Mouse (Mus musculus) embryo, embryonic 11 days (tissue): Measurements from ENCODE around the gene Tha1.

Experiments
- DNase-seq: peaks from one replicate; pipeline ENCODE4 v3.0.0-alpha.2; 2015

Gene Tha1

DNA sequence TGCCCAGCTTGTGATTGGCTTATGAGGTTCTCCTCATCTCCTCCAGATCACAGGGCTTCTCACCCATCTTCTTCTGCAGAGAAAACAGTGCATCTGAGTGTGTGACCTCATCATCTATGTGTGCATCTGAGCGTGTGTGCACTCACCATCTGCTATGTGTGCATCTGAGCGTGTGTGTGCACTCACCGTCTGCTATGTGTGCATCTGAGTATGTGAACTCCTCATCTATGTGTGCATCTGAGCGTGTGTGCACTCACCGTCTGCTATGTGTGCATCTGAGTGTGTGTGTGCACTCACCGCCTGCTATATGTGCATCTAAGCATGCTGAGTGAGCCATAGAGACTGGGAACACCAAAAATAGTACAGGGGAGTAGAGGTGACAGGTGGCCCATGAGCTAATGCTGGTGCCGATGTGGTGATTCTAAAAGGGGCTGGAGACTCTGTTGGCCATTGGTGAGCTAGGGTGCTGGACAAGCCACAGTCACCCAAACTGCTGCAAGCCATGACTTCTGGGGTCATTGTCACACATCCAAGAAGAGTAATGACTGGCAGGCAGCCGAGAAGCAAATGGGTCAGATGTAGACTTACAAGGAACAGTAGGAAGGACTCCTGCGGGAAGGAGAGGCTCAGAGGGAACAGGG is 7.2 kb upstream of the Tha1 start:
- no peak for DNase-seq

DNA sequence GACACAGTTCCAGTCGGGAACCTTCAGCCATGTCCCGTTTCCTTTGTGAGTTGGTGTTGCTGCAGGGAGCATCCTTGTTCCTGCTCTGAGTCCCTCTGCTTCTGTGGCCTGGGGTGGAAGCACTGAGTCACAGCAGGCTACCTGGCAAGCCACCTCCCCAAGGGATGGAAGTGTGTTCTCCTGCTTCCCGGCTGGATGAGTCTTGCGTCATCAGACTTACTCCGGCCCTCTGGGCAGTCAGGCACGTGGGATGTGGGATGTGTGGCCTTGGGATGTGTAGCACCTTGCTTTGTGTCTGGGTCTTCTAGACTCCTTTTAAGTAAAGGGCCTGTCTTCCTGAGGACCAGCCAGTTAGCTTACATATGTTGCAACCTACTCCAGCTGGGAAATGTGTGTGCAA is 6.4 kb upstream of the Tha1 start:
- DNase-seq: no peak

DNA sequence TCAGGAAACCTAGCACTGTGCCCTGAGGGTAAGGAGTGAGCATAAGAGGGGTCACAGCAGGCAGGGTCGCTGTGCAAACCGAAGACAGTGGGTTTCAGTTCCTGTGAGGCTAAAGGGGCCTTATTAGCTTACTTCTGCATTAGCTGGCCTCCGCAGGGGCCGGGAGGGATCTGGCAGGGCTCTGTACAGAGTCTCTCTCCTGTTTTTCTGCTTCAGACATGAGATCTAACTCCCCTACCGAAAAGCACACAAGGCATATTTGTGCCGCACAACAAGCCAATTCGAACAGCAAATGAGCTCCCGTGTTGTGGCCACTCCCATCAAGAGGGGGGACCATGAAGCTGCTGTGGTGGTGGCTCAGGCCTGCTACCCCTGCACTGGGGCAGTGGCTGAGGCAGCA is 5.6 kb upstream of the Tha1 start:
- no peak for DNase-seq

DNA sequence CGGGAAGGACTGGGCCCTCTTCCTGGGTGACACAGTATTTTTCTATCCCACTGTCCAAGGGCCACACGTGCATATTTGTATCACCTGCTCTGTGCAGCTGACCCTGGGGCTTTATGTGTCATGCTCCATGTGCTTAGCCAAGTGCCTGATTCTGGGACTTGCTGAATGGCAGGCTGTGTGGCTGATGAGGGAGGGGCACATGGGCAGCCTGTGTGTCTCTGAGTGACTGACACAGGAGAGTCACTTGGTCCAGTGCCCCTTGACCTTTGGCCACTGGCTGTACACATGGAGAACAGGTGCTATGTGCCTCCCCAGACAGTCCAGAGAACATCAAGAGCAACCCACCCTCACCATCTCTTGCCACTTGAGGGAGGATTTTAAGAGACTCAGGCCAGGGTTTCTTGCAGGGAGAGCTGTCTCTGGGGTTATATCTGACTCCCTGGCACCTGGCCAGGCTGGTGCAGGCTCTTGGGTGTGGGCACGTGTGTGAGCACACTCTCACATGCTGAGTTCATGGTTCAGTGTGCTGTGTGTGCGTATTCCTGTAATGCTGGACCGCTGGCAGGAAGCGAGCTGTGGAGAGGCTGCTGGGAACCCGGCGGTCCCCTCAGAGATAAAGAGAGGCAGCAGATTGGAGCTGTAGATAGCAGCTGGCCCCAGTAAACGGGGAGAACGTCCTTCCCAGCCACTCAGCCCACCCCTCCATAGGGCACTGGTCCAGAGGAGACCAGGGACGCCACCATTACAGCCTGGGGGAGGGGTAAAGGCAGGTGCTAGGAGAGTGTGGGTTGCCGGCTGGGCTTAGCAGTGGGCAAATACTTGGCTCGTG is 4.8 kb upstream of the Tha1 start:
- no peak for DNase-seq

DNA sequence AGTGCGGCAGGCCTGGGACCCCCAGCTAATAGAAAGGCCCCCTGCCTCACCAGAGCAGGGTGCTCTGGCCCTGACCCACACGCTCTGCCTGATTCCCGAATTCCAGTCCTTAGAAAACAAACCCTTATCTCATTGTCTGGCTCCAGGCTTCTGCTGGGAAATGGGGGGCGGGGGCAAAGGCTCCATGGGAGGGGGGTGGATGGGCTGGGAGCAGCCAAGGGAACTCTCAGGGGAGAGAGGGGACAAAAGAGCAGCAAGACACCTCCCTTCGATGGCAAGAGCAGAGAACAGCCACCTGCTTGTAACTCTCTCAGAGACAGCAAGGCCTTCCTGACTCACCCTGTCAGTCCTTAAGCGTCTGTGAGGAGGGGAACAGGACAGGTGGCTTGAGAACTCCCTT is 2.4 kb upstream of the Tha1 start:
- DNase-seq: no peak

DNA sequence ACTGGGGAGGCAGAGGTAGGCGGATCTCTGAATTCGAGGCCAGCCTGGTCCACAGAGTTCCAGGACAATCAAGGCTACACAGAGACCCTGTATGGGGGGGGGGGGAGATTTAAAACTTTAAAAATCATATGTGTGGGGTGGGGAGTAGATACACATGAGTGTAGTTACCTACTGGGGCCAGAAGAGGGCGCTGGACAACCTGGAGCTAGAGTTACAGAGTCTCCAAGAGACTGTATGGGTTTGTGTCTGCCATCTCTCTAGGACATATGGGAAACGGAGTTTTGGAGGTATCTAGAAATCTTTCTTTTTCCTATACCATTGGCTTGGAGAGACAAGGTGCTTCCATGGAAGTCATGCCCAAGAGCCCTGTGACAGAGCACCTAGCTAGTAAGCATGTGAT is 1.1 kb upstream of the Tha1 start:
- no peak for DNase-seq

DNA sequence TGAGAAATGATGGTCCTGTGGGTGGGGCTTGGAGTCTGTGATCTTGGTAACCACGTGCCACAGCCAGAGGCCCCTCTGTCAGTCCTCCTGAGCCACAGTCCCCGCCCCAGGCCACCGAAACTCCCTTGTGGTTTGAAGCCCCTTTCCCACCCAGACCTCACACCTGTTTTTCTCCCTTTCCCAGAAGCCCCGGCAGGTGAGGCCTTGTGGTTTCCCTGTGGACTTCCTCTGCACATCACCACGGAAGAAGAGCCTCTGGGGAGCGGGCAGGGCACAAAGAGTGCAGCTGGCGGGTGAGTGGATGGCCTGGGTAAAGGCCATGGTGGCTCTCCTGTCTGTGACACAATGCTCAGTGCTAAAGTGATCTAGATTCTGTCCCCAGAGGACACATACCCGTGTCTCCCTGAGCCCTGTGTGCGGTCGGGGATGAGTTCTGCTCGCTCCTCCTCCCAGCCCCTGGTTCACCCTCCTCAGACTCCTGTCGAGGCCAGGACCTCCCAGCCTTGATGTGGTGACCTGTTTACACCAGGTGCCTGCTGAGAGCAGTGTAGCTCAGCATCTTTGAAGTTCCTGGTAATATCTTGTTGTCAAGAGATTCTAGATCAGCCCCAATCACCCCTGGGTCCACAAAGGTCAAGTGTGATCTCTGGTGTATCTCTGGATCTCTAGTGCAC is 1.2 kb downstream of the Tha1 start:
- no peak for DNase-seq

DNA sequence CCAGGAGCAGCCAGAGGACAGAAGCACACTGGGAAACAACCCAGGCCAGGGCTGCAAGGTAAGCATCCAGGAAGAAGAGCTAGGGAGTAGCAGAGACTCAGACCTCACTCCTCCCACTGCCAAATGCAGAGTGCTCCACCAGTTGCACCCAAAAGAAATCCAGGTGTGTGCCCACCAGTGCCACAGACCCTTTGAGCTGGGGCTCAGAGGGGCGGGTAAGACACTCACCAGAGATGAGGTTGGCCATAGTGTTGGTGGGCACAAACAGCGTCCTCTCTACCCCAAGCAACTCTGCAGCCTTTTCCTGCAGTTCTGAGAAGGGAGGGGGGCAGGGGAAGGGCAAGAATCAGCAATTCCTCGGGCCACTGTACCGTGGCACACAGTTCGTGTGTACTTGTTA is 1.9 kb downstream of the Tha1 start:
- no peak for DNase-seq

DNA sequence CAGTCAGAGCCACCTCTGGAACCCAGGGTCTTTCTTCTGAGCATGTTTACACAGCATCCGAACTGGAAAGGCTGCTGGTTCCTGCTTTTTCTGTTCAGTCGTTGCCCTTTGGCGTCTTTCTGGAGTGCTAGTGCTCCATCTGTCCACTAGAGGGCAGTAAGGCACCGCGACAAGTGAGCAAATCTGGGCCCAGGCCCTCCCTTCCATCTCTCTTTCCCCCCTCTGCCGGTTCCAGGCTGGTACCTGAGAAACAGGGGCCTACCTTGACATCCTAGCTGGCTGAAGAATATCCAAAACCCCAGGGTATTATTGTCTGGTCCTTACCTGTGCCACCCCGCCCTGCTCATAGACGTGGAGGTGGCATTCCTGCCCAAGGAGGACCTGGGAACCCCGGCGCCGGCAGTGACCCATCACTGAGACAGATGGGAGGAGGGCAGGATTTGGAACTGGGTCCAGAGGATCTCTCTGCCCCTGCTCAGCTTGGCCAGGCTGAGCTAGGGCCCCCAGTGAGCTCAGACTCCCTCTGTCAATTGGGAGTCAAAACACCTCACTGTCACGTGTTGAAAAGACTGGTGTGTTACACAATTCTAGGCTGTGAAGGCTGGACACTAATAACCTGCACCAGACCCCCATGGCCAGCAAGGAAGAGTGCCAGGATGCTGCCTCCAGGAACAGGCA is 2.5 kb downstream of the Tha1 start:
- peak; percentile 86 for DNase-seq

DNA sequence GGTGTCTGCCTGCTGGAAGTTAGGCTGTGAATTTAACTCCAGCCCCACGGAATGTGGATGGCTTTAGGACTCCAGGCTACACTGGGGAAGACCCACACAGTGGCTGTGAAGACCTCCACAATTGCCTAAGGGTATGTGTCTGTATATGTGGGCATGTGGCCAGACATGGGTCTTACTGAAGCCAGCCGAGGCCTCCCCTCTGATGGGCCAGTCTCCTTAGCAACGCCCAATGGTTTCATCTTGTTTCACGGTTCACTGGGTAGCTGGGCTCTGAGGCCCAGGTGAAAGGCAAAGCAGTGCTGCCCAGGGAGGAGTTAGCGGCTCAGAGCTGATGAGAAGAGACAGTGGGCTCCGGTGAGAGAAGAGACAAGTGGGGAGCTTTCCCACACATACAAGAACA is 7.3 kb downstream of the Tha1 start:
- peak; percentile 64 for DNase-seq

DNA sequence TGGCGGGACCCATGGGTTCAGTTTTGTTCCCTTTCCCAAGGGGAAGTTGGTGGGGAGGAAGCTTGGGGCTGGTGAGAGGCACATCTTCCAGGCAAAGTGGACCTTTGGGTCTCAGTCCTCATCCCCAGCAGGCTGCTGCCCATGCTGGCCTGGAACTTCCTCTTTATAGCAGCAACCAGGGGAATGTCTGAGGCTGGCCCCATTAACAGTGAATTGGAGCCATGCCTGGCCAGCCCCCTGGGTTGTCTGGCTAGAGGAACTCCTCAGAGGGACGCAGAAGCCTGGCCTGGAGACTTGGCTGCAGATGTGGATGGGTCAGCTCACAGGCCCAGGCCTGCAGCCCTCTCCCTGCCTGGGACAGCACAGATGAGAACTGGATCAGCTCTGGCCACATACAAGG is 8.5 kb downstream of the Tha1 start:
- no peak for DNase-seq

DNA sequence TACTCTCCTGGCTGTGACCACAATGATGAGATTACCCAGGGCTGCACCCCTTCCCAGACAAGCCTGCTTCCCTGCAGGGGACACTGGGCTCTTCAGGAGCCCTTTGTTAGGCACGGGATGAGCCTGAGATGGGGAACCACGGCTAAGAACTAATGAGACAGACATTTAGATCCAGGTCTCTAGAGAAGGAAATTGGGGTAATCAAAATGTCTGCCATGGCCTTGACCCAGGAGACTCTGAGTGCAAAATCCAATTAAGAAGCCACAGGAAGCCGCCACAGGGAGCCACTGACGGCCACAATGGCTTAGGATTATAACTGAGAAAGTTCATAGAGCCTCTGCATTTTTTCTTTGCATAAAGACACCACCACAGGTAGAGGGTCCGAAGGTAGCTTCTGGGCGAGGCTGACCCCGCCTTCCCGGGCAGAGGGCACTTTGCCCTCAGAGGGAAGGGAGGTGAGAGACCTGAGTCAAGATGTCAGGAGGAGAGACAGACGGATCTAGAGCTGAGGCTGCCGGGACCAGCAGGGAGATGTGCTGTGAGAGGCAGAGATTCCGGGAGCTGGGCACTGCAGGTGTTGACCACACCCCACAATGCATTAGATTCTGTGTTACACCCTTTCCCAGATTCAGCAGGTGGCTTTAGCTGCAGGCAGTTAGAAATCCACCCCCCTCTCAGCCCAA is 10.0 kb downstream of the Tha1 start:
- no peak for DNase-seq

DNA sequence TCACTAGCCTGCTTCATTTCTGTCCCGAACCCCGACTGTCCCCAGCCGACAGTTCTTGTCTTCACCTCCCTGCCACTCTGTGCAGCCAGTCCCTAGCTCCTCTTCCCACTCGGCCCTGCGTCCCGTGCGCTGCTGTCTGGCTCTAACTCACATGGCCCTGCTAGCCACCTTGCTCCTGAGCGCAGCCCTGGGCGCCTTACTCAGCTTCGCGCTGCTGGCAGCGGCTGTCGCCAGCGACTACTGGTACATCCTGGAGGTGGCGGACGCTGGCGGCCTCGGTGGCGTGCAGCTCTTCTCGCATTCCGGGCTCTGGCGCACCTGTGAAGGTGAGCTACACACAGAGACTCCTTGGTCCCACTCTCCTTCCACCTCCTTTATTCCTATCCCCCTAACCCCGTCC is 12.7 kb downstream of the Tha1 start, which contains the start of gene Tmem235:
Gene Tmem235 (plus strand): TSS at position 152 of the 400 bp plus-strand sequence.
- DNase-seq: no peak

DNA sequence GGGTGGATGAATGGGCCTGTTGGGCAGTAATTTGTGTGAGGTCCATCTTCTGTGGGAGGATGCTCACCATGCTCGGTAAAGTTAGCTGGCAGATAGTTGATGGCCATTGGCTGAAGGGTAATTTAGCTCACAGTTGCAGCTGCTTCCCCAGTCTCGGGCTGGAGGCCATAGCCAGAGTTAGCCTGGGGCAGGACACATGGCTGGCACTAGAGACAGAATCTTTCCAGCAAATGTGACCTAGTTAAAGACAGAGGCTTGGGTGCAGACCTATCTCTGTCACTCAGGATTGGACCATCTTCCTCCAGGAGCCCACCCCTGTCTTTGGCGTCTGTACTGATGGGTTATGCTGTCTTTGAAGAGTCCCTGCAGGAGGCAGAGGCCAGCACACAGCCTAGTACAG is 14.9 kb downstream of the Tha1 start:
- DNase-seq: no peak

DNA sequence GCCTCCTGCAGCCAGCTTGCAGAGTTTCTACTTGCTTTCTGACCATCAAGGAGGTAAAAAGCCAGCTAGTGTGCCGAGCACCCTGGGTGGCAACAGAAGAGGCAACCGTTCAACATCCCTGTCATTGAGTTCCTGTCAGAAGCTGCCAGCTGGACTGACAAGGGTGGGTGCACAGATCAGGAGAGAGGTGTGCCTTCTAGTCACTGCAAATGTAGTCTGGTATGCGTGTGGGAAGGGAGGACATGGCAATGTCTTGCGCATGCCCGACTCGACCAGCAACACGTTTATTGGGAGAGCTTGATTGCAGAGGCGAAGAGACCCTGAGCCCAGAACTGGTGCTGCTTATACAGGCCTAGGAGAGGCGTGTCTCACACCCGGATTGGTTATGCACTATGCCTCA is 15.8 kb downstream of the Tha1 start:
- DNase-seq: no peak

DNA sequence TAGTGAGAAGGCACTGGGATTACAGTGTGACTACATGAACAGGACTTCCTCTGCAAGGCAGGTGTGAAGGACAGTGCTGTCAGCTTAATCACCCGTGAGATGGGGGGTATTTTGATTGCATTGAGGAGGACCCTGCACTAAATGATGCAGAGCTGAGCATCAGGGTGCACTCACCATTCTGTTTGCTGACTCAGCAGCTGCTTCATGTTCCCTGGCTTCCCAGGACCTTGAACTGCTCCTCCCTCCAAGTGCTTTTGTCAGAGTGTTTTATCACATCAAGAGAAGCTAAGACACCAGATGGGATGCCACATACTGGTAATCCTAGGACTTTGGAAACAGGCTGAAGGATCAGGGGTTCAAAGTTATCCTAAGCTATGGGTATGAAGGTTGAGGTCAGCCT is 17.3 kb downstream of the Tha1 start:
- no peak for DNase-seq

DNA sequence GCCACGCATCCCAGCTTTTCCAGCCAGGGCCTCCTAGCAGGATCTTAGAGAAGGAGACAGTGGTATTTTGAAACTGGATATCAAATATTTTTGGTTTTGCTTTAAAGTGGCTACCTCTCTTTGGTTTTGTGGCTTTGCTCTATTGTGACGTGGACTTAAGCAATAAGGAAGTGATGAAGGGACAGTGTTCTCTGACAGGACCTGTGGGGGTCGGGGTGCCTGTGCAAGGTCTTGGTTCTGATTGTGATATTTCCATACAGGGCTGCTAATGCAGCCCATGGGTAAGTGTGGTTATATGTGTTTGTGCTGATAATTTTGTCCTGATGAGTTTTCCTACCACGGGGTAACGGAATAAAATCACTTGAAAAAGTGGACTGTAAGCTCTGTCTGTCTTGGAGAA is 17.9 kb downstream of the Tha1 start:
- DNase-seq: no peak

DNA sequence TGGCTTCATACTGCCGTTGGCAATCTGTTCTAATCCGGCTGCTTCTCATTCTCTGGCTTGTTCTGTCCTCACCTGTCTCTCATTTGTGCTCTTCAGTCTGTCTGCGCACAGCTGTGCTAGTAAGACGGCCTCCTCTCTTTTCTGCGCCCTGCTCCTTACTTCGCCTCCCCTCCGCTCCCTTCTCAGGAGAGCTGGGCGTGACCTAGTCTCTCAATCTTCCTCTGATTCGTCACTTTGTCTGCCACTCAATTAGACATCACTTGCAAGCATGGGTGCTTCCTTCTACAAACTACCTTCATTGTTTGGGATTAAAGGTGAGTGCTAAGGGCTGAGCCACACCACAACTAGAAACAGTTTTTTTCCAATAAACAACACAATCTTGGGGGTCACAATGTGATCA is 19.0 kb downstream of the Tha1 start:
- no peak for DNase-seq

DNA sequence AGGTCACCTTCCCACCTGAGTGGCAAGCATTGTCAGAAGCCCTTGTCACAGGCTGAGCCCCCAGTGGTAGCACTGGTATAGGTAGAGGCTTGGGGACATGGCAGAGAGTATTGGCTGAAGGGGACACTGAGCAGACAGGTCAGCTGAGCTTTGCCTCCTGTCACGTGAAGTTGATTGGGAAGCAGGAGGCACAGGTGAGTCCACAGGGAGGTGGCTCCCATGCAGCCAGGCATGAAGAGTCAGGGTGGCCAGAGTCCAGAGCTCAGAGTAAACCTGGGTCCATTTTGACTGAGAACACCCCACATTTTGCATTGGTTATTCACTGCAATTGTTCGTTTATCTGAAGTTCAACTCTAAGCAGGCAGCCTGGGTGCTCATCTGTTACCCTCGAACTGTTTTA is 20.4 kb downstream of the Tha1 start:
- no peak for DNase-seq

DNA sequence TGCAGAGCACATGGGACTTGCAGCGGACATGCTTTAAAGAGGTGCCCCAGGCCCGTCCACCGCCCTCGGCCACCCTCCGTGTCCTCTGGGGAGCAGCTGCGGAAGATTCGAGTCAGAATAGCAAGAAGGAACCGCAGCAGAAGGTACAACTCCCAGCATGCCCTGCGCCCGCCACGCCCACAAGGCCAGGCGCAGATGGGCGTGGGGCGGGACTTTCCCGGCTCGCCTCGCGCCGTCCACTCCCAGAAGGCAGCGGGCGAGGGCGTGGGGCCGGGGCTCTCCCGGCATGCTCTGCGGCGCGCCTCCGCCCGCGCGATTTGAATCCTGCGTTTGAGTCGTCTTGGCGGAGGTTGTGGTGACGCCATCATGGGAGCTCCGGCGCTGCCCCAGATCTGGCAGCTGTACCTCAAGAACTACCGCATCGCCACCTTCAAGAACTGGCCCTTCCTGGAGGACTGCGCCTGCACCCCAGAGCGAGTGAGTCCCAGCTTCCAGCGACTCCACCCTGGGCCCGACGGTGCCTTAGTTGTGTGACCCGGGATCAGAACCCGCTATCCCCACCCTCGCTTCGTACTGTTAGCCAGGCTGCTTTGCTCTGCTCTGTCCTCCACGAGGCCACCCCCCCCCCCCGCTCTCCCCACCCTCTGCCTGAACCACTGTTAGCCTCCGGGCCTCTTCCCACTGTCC is 24.2 kb downstream of the Tha1 start, which contains the start of gene Birc5:
Gene Birc5 (plus strand): TSS at position 267 of the 687 bp plus-strand sequence.
- peak; percentile 99 for DNase-seq

DNA sequence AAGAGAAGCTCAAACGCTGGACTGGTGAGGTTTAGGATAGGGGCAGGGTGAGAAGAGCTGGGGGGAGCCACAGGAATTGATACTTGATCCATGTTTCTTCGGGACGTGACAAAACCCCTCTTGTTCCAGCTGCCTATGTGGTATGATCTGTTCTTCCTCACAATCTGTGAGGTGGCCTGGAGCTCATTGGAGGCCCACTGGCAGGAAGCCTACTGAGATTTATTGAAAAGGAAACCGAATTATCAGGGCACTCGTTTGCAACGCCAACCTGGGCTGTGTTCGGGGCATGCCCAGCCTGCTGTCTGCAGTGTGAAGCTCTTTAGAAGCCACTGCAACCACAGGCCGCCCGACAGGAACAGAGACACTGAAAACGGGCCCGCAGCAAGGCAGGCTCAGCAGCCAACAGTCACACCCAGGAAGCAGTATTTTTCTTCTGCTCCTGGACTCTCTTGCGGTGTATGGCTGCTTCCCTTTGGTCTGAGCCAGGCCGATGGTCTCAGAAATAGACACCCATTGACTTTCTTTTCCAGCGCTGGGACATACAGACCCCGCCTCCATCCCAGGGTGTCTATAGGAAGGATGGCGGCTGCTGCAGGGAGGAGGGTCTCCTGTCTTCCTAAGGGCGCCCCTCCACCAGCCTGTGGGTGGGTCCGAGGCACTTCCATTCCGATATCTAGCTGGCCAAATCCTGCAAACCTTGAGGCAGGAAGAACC is 24.9 kb downstream of the Tha1 start:
- DNase-seq: peak; percentile 20
